Mouse (Mus musculus): ENCODE measurements around the gene Olfr1123. TPM values are rescaled to one million over a fixed set of nuclear protein-coding genes. Genes with fewer than 3 reads are reported as not detected.
"Not testable (repeated sequence)": the region's sequence is repeated elsewhere in the genome, so short reads cannot be mapped to it uniquely, and the experiment has no call there.

Olfr1123 gene
- not detected in 2 replicates for polyA plus RNA-seq (2015; fragmentation: Nextera tagmentation; extraction: Ambion mirVana)

DNA sequence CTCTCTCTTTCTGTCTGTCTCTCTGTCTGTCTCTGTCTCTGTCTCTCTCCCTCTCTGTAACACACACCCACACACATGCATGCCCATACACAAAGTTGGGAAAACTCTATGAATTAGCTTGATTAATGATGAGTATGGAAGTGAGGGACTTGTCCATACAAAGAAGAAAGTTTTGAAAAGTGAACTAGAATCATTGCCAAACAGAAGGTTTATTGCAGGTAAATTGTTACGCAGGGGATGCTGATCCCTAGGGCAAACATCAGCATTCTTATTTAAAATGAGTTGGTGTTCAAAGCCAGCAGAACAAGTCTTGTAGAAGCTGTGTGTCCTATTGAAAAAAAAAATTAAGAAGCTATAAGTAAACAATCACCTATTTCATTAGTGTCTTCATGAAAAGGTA, at the start of gene Olfr1123:
Olfr1123 (plus strand) TSS at position 301 of the 400 bp plus-strand sequence.
- 88% methylated on average over 1 of the region's 1 CpGs for WGBS
- no peaks in the 10 kb centered on the region for H3K9me3 ChIP-seq (ENCODE audit: control insufficient read depth, low read length)

DNA sequence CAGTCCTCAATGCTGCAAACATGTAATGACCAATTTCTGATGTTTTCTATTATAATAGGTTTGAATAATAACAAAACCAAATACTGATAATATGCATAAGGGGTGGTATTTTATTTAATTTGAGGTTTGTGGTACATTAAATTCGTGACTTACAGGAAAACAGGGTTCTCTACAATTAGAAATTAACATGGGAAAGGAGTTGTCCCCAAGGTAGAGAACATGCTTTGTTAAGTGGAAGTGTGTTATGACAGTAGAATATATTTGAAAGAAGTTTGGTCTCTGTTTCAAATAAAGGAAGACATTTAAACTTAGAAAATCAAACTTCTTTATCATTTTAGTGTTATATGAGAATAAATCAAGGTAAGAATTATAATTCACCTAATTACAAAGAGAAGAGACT, 46.8 kb upstream of the Olfr1123 start, which contains the start of gene Olfr1121:
Olfr1121 (plus strand) TSS at position 301 of the 400 bp plus-strand sequence.
- Histone ChIP-seq H3K36me3 (ENCODE audit: control insufficient read depth, insufficient read depth) (no peaks in the 10 kb centered on the region), H3K27me3 (replicated peaks; ENCODE audit: control insufficient read depth, insufficient read depth, low read length) (no peaks in the 10 kb centered on the region), H3K9ac (replicated peaks; ENCODE audit: low read depth, low read length) (no peak within 1 kb of the TSS), H3K4me1 (replicated peaks; ENCODE audit: control insufficient read depth, insufficient read depth, low read length) (no peaks in the 10 kb centered on the region), H3K9me3 (ENCODE audit: control insufficient read depth, low read length) (no peaks in the 10 kb centered on the region), H3K4me2 (ENCODE audit: low read length) (no peak within 1 kb of the TSS), H3K27ac (ENCODE audit: low read length) (no peak within 1 kb of the TSS), H3K4me3 (replicated peaks; ENCODE audit: low read length) (no peak within 1 kb of the TSS)
- 35% methylated on average over 1 of the region's 1 CpGs for WGBS
- no peak for ATAC-seq

More for the DNA sequence above, at the start of gene Olfr1123:
- no peak within 1 kb of the TSS for H3K9ac ChIP-seq (replicated peaks; ENCODE audit: low read depth, low read length)
- H3K4me1 ChIP-seq (replicated peaks; ENCODE audit: control insufficient read depth, insufficient read depth, low read length): no peaks in the 10 kb centered on the region
- H3K4me2 ChIP-seq (ENCODE audit: low read length): no peak within 1 kb of the TSS
- H3K27me3 ChIP-seq (replicated peaks; ENCODE audit: control insufficient read depth, insufficient read depth, low read length): no peaks in the 10 kb centered on the region
- H3K36me3 ChIP-seq (ENCODE audit: control insufficient read depth, insufficient read depth): no peaks in the 10 kb centered on the region
- no peak within 1 kb of the TSS for H3K4me3 ChIP-seq (replicated peaks; ENCODE audit: low read length)
- no peak for ATAC-seq
- no peak within 1 kb of the TSS for H3K27ac ChIP-seq (ENCODE audit: low read length)

DNA sequence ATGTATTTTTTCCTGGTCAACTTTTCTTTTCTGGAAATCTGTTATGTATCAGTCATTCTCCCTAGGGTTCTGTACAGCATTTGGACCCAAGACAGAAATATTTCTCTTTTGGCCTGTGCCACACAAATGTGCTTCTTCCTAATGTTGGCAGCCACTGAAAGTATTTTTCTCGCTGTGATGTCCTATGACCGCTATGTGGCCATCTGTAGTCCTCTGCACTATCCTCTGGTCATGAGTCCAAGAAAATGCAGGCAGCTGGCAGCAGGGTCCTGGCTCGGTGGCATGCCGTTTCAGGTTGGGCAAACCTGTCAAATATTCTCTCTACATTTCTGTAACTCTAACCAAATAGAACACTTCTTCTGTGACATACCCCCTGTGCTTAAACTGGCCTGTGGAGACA, 44.7 kb upstream of the Olfr1123 start:
- H3K36me3 ChIP-seq (ENCODE audit: control insufficient read depth, insufficient read depth): no peaks in the 10 kb centered on the region
- no peak overlapping the region for H3K27ac ChIP-seq (ENCODE audit: low read length)
- H3K9me3 ChIP-seq (ENCODE audit: control insufficient read depth, low read length): no peaks in the 10 kb centered on the region
- no peak overlapping the region for H3K4me3 ChIP-seq (replicated peaks; ENCODE audit: low read length)
- H3K4me1 ChIP-seq (replicated peaks; ENCODE audit: control insufficient read depth, insufficient read depth, low read length): no peaks in the 10 kb centered on the region
- H3K4me2 ChIP-seq (ENCODE audit: low read length): no peak overlapping the region
- no peak overlapping the region for H3K9ac ChIP-seq (replicated peaks; ENCODE audit: low read depth, low read length)
- H3K27me3 ChIP-seq (replicated peaks; ENCODE audit: control insufficient read depth, insufficient read depth, low read length): no peaks in the 10 kb centered on the region
- 89% methylated on average over 4 of the region's 4 CpGs for WGBS
- ATAC-seq: no peak

DNA sequence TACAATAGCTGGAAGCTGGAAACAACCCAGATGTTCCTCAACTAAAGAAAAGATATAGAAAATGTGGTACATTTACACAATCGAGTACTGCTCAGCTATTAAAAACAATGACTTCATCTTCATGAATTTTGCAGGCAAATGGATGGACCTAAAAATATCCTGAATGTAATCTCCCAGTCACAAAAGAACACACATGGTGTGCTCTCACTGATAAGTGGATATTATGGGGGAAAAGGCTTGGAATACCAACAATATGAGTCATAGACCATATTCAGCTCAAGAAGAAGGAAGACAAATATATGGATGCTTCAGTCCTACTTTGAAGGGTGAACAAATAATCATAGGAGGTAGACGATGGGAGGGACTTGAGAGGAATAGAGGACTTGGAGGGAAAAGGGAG, 32.5 kb upstream of the Olfr1123 start:
- no peaks in the 10 kb centered on the region for H3K36me3 ChIP-seq (ENCODE audit: control insufficient read depth, insufficient read depth)
- H3K27me3 ChIP-seq (replicated peaks; ENCODE audit: control insufficient read depth, insufficient read depth, low read length): no peaks in the 10 kb centered on the region
- H3K4me2 ChIP-seq (ENCODE audit: low read length): no peak overlapping the region
- H3K9ac ChIP-seq (replicated peaks; ENCODE audit: low read depth, low read length): no peak overlapping the region
- ATAC-seq: no peak
- WGBS: 87% methylated on average over 2 of the region's 2 CpGs
- H3K4me1 ChIP-seq (replicated peaks; ENCODE audit: control insufficient read depth, insufficient read depth, low read length): no peaks in the 10 kb centered on the region
- H3K4me3 ChIP-seq (replicated peaks; ENCODE audit: low read length): no peak overlapping the region
- no peaks in the 10 kb centered on the region for H3K9me3 ChIP-seq (ENCODE audit: control insufficient read depth, low read length)
- no peak overlapping the region for H3K27ac ChIP-seq (ENCODE audit: low read length)

DNA sequence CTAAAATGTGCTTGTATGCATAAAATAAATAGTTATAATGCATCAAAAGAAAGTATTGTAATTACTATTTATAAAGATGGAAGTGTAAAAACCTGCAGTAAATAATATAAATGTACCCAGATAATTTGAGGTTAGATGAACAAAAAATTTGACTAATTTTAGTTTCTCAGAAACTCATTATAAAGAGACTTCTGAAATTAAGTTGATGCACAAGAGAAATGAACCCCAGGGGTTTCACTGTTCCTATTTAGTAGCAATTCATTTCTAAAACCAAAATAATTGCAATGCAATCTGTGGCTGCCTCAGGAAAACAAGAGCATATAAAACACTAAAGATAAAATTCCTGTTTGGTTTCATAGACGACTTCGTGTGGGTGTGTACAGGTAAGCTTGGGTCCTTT, 30.9 kb upstream of the Olfr1123 start, which contains the start of gene Olfr1122:
Olfr1122 (plus strand) TSS at position 301 of the 400 bp plus-strand sequence.
- Histone ChIP-seq H3K4me3 (replicated peaks; ENCODE audit: low read length) (no peak within 1 kb of the TSS), H3K27me3 (replicated peaks; ENCODE audit: control insufficient read depth, insufficient read depth, low read length) (no peaks in the 10 kb centered on the region), H3K36me3 (ENCODE audit: control insufficient read depth, insufficient read depth) (no peaks in the 10 kb centered on the region), H3K4me1 (replicated peaks; ENCODE audit: control insufficient read depth, insufficient read depth, low read length) (no peaks in the 10 kb centered on the region), H3K9me3 (ENCODE audit: control insufficient read depth, low read length) (no peaks in the 10 kb centered on the region), H3K9ac (replicated peaks; ENCODE audit: low read depth, low read length) (no peak within 1 kb of the TSS), H3K4me2 (ENCODE audit: low read length) (no peak within 1 kb of the TSS), H3K27ac (ENCODE audit: low read length) (no peak within 1 kb of the TSS)
- 91% methylated on average over 2 of the region's 2 CpGs for WGBS
- no peak for ATAC-seq

DNA sequence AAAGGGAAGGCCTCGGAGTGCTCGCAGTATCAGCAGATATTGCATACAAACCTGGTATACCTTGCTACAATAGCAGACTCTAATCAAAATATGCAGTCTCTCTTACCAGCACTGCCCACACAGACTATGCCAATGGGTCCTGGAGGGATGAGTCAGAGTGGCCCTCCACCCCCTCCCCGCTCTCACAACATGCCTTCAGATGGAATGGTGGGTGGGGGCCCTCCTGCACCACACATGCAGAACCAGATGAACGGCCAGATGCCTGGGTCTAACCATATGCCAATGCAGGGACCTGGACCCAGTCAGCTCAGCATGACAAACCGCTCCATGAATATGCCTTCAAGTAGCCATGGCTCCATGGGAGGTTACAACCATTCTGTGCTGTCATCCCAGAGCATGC, 22.8 kb upstream of the Olfr1123 start:
- ATAC-seq; H3K9ac ChIP-seq (replicated peaks; ENCODE audit: low read depth, low read length); H3K36me3 ChIP-seq (ENCODE audit: control insufficient read depth, insufficient read depth); H3K27me3 ChIP-seq (replicated peaks; ENCODE audit: control insufficient read depth, insufficient read depth, low read length); H3K4me2 ChIP-seq (ENCODE audit: low read length); H3K4me1 ChIP-seq (replicated peaks; ENCODE audit: control insufficient read depth, insufficient read depth, low read length); H3K4me3 ChIP-seq (replicated peaks; ENCODE audit: low read length); H3K9me3 ChIP-seq (ENCODE audit: control insufficient read depth, low read length); H3K27ac ChIP-seq (ENCODE audit: low read length): not testable (repeated sequence)
- 90% methylated on average over 4 of the region's 5 CpGs for WGBS

DNA sequence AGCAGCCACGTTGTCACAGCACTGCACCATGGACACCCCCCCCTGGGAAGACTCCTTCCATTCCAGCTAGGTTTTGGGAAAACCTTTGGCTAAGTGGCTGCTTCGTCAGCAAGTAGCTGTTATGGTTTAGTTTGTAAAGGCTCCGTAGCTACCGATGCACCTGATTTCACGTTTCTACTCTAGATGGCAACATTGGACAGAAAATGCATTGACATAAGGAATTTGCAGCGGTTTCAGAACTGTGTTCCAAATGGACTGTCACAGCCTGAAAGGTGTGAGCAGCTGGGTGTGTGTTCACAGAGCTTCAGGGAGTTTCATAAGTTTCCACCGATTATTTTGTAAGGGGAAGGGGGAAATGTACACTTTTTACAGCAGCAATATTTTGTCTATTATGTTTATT, 21.7 kb upstream of the Olfr1123 start:
- not testable (repeated sequence) for ATAC-seq; H3K27ac ChIP-seq (ENCODE audit: low read length); H3K4me3 ChIP-seq (replicated peaks; ENCODE audit: low read length); H3K4me1 ChIP-seq (replicated peaks; ENCODE audit: control insufficient read depth, insufficient read depth, low read length); H3K4me2 ChIP-seq (ENCODE audit: low read length); H3K9ac ChIP-seq (replicated peaks; ENCODE audit: low read depth, low read length); H3K36me3 ChIP-seq (ENCODE audit: control insufficient read depth, insufficient read depth); H3K27me3 ChIP-seq (replicated peaks; ENCODE audit: control insufficient read depth, insufficient read depth, low read length); H3K9me3 ChIP-seq (ENCODE audit: control insufficient read depth, low read length)
- 82% methylated on average over 7 of the region's 7 CpGs for whole genome bisulfite sequencing

DNA sequence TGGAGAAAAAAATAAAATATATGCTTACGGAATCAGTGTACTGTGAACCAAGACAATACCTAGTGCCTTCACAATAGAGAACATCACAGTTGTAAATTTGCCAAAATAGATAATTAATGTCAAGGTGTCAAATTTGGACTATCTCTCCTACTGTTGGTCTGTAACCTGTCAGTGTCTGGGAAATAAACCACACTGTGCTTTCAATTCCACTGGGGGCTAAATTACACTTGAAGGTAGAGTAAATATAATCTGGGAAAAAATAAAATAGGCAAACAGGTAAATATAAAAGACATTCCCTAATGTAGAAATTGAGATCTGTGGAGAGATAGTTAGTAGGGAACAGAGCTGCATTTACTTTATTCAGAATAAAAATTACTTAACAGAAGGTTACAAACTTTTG, 13.5 kb downstream of the Olfr1123 start, which contains the start of gene Olfr1124:
Olfr1124 (plus strand) TSS at position 301 of the 400 bp plus-strand sequence.
- Histone ChIP-seq H3K4me1 (replicated peaks; ENCODE audit: control insufficient read depth, insufficient read depth, low read length) (no peaks in the 10 kb centered on the region), H3K9ac (replicated peaks; ENCODE audit: low read depth, low read length) (no peak within 1 kb of the TSS), H3K4me2 (ENCODE audit: low read length) (no peak within 1 kb of the TSS), H3K4me3 (replicated peaks; ENCODE audit: low read length) (no peak within 1 kb of the TSS), H3K9me3 (ENCODE audit: control insufficient read depth, low read length) (no peaks in the 10 kb centered on the region), H3K27ac (ENCODE audit: low read length) (no peak within 1 kb of the TSS), H3K36me3 (ENCODE audit: control insufficient read depth, insufficient read depth) (no peaks in the 10 kb centered on the region), H3K27me3 (replicated peaks; ENCODE audit: control insufficient read depth, insufficient read depth, low read length) (no peaks in the 10 kb centered on the region)
- ATAC-seq: no peak
- WGBS: 94% methylated on average over 1 of the region's 1 CpGs

DNA sequence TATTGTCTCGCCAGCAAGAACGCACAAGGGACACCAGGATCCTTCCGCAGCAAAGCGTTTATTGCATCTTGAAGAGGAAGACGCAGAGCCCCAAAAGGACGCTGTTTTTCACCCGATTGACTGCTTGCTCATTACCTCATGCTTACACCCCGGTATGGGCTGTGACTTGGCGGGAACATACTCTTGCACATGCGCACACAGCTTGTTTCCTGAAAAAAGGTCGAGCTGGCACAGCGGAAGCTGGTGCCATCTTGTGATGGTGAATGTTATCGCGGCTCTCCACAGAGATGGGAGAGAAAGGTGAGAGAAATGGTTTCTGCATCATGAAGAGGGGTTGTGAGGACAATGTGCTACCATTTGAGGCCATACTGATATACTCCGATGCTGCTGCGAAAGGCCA, 21.3 kb downstream of the Olfr1123 start:
- H3K4me2 ChIP-seq (ENCODE audit: low read length): no peak overlapping the region
- no peaks in the 10 kb centered on the region for H3K4me1 ChIP-seq (replicated peaks; ENCODE audit: control insufficient read depth, insufficient read depth, low read length)
- WGBS: 93% methylated on average over 16 of the region's 16 CpGs
- no peaks in the 10 kb centered on the region for H3K36me3 ChIP-seq (ENCODE audit: control insufficient read depth, insufficient read depth)
- no peak overlapping the region for H3K27ac ChIP-seq (ENCODE audit: low read length)
- no peak overlapping the region for H3K9ac ChIP-seq (replicated peaks; ENCODE audit: low read depth, low read length)
- H3K27me3 ChIP-seq (replicated peaks; ENCODE audit: control insufficient read depth, insufficient read depth, low read length): no peaks in the 10 kb centered on the region
- no peaks in the 10 kb centered on the region for H3K9me3 ChIP-seq (ENCODE audit: control insufficient read depth, low read length)
- no peak overlapping the region for H3K4me3 ChIP-seq (replicated peaks; ENCODE audit: low read length)
- ATAC-seq: no peak

DNA sequence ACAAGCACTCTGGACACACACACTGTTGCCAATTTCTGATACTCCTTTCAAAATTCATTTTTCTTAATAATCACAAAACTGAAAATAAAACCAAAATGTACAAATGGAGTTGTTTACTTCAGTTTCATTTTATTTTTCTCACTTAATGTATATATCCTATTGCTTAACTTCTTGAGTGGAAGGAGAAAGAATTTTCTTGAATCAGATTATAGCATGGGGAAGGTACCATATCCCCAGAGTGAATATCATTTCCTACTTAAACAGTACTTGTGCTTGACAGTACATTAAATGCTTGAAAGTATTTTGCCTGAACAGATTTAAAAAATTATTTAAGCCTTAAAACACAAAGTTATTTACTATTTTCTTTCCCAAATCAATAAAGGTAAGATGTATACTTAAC, 37.2 kb downstream of the Olfr1123 start, which contains the start of gene Olfr1126:
Olfr1126 (plus strand) TSS at position 301 of the 400 bp plus-strand sequence.
- no peaks in the 10 kb centered on the region for H3K36me3 ChIP-seq (ENCODE audit: control insufficient read depth, insufficient read depth)
- H3K4me3 ChIP-seq (replicated peaks; ENCODE audit: low read length): no peak within 1 kb of the TSS
- no peaks in the 10 kb centered on the region for H3K9me3 ChIP-seq (ENCODE audit: control insufficient read depth, low read length)
- H3K4me1 ChIP-seq (replicated peaks; ENCODE audit: control insufficient read depth, insufficient read depth, low read length): no peaks in the 10 kb centered on the region
- no peak within 1 kb of the TSS for H3K4me2 ChIP-seq (ENCODE audit: low read length)
- no peak within 1 kb of the TSS for H3K27ac ChIP-seq (ENCODE audit: low read length)
- no peak for ATAC-seq
- H3K27me3 ChIP-seq (replicated peaks; ENCODE audit: control insufficient read depth, insufficient read depth, low read length): no peaks in the 10 kb centered on the region
- H3K9ac ChIP-seq (replicated peaks; ENCODE audit: low read depth, low read length): no peak within 1 kb of the TSS

Measured in forebrain, embryonic 16.5 days (tissue).